Mouse (Mus musculus) retina, adult 2 months (tissue): ENCODE data around the gene Srrd.

Source experiments
- DNase-seq: peaks from one replicate; pipeline ENCODE4 v3.0.0-alpha.2; 2012; ENCODE audit warnings: low read depth, low spot score

Srrd gene

GRCm38 (mm10) chr5:112359520-112359919 lies 16.7 kb upstream of the Srrd start:
- DNase-seq: no peak

- no peak for DNase-seq
Observed at GRCm38 (mm10) chr5:112356322-112356721, 13.5 kb upstream of the Srrd start.

GRCm38 (mm10) chr5:112355910-112356309 lies 13.1 kb upstream of the Srrd start, which contains the start of gene Gm6583:
TSS of gene Gm6583 (minus strand) at chr5:112356033.
- DNase-seq: no peak

- DNase-seq: no peak
Observed at GRCm38 (mm10) chr5:112355493-112355892, 12.7 kb upstream of the Srrd start.

- no peak for DNase-seq
Observed at GRCm38 (mm10) chr5:112349169-112349568, 6.3 kb upstream of the Srrd start.

- no peak for DNase-seq
Observed at GRCm38 (mm10) chr5:112346211-112346965, 3.5 kb upstream of the Srrd start.

- DNase-seq: no peak
Observed at GRCm38 (mm10) chr5:112344092-112344960, 1.5 kb upstream of the Srrd start.

- DNase-seq: no peak
Observed at GRCm38 (mm10) chr5:112343205-112343595, 360 bp upstream of the Srrd start.

GRCm38 (mm10) chr5:112339215-112339614 lies 3.6 kb downstream of the Srrd start:
- DNase-seq: no peak

GRCm38 (mm10) chr5:112337004-112337403 lies 5.8 kb downstream of the Srrd start:
- no peak for DNase-seq

- no peak for DNase-seq
Observed at GRCm38 (mm10) chr5:112335473-112335872, 7.4 kb downstream of the Srrd start.

GRCm38 (mm10) chr5:112329805-112330564 lies 12.9 kb downstream of the Srrd start:
- DNase-seq: no peak

GRCm38 (mm10) chr5:112327854-112328253 lies 15.0 kb downstream of the Srrd start:
- DNase-seq: no peak

- DNase-seq: no peak
Observed at GRCm38 (mm10) chr5:112326446-112327009, 16.3 kb downstream of the Srrd start.

- DNase-seq: peak; percentile 92
Observed at GRCm38 (mm10) chr5:112325546-112326445, 17.0 kb downstream of the Srrd start, which contains the start of gene Tfip11. TSS of gene Tfip11 (plus strand) at chr5:112326358.

GRCm38 (mm10) chr5:112324637-112325545 lies 17.9 kb downstream of the Srrd start:
- DNase-seq: no peak

- no peak for DNase-seq
Observed at GRCm38 (mm10) chr5:112323246-112323645, 19.6 kb downstream of the Srrd start.

GRCm38 (mm10) chr5:112321376-112321775 lies 21.5 kb downstream of the Srrd start:
- DNase-seq: no peak

- no peak for DNase-seq
Observed at GRCm38 (mm10) chr5:112320936-112321335, 21.9 kb downstream of the Srrd start.
